Mouse (Mus musculus): ENCODE results near the gene Mphosph9. TPM values are rescaled to one million over a fixed set of nuclear protein-coding genes. Genes with fewer than 3 reads are reported as not detected.

The Mphosph9 gene
- 3.7 and 4.1 TPM in 2 replicates for polyA plus RNA-seq (2015; fragmentation: Nextera tagmentation; extraction: Ambion mirVana)

DNA sequence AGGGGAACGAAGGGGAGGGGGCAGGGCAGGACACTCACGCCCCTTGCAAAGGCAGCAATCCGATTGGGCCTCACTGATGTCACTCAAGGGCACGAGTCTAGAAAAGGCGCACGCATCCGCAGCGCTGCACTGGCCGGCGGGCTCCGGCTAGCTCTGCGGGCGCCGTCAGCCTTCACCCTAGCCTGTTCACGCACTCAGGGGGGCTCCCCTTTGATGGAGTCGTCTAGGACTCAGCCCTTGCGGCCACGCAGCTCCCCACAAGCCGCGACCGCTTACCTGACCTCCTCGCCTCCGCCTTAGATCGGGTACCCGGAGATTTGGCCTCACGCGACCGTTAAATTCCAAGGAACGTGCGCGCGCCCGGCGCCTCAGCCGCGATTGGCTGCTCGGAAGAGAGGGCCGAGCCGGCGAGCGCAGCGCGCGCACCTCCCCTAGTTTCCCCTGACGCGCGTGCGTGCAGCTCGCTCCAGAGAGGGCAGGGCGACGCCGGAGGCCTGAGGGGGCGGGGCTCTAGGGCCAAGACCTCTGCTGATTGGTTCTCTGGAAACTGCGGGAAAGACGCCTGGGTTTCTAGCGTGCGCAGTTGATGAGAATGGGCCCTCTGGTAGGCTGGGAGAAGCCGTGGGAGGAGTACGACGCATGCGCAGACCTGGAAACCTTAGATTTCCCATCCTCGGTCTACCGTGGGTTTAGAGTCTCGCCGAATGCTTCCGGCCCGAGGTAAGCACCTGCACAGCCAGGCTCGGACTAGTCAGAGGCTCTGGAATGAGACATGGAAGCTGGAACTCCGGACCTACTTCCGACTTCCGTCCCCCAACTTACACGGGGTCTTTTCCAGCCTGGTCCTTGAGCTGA is at the start of gene Mphosph9, which contains the start of gene 2810006K23Rik:
TSS of gene Mphosph9 (minus strand) at position 463 of the 855 bp plus-strand sequence.
TSS of gene 2810006K23Rik (plus strand) at position 580 of the 855 bp plus-strand sequence.

DNA sequence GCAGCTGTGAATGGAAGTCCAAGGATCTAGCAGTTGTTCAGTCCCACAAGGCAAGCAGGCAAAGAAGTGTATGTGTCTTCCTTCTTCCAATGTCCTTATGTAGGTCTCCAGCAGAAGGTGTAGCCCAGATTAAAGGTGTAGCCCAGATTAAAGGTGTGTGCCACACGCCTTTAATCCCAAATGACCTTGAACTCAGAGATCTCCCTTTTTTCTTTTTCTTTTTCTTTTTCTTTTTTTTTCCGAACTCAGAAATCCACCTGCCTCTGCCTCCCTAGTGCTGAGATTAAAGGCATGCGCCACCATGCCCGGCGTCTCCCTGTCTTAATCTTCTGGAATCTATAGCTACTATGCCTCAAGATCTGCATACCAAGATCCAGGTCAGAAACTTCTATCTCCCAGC is 35.2 kb upstream of the Mphosph9 start, which contains the start of gene Cdk2ap1:
TSS of gene Cdk2ap1 (minus strand) at position 101 of the 400 bp plus-strand sequence.

DNA sequence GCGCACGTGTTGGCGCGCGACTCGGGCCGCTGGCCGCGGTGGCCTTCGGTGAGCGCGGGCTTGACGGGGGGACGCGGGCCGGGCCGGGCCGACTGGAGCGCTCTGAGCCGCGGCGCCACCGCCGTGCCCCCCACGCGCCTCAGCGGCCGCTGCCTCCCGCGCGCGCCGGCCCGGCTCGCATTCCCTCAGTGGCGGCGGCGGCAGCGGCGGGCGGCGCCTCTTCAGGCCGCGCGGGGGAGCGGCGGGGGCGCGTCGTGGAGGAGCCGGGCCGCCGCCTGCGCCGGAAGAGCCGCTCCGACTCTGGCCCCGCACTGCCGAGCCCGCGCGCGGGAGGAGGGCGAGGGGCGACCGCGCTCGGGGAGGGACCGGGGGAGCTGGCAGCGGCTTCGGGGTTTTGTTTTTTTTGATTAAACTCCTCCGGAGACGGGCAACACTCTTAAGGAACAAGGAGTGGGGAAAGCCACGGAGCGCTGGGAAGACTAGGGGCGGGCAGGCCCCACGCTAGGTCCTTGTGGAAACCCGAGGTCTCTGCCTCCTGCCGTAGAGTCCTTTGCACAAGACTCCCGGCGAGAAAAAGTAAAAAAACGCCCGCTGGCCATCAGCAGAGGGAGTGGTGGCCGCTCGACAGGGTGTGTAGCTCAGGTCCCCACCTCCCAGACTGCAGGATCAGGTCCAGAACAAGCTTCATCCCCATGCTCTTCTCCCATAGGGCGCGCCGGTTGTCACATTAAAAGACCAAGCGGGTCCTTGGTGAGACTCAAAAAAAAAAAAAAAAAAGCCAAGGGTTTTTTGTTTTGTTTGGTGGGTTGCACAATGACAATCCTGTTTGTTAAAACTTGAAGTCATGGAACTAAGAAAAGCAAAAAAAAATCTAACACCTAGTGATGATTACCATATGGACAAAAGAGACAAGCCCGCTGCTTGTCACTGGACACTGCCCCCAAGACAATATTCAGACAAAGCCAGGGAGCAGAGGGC is 77.9 kb downstream of the Mphosph9 start, which contains the start of gene Pitpnm2:
TSS of gene Pitpnm2 (minus strand) at position 147 of the 978 bp plus-strand sequence.

Other genes starting within 250 kb of the Mphosph9 start
- gene Abcb9, start 232.2 kb downstream of the Mphosph9 start, polyA plus RNA-seq (2015; fragmentation: Nextera tagmentation; extraction: Ambion mirVana), result 1.5 and 1.6 TPM in 2 replicates
- gene Ogfod2, start 215.7 kb downstream of the Mphosph9 start, polyA plus RNA-seq (2015; fragmentation: Nextera tagmentation; extraction: Ambion mirVana), result 16.7 and 17.0 TPM in 2 replicates
- 75.0 and 80.1 TPM in 2 replicates for gene Arl6ip4, start 211.9 kb downstream of the Mphosph9 start, polyA plus RNA-seq (2015; fragmentation: Nextera tagmentation; extraction: Ambion mirVana)
- 1.8 and 2.0 TPM in 2 replicates for gene Pitpnm2, start 78.2 kb downstream of the Mphosph9 start, polyA plus RNA-seq (2015; fragmentation: Nextera tagmentation; extraction: Ambion mirVana)
- 6.4 and 6.6 TPM in 2 replicates for gene 2810006K23Rik, start 117 bp upstream of the Mphosph9 start, polyA plus RNA-seq (2015; fragmentation: Nextera tagmentation; extraction: Ambion mirVana)
- 18.8 and 27.6 TPM in 2 replicates for gene Cdk2ap1, start 35.1 kb upstream of the Mphosph9 start, polyA plus RNA-seq (2015; fragmentation: Nextera tagmentation; extraction: Ambion mirVana)
- gene Sbno1, start 98.0 kb upstream of the Mphosph9 start, polyA plus RNA-seq (2015; fragmentation: Nextera tagmentation; extraction: Ambion mirVana), result 40.8 and 50.9 TPM in 2 replicates
- 23.8 and 26.4 TPM in 2 replicates for gene Kmt5a, start 112.0 kb upstream of the Mphosph9 start, polyA plus RNA-seq (2015; fragmentation: Nextera tagmentation; extraction: Ambion mirVana)
- 14.3 and 19.0 TPM in 2 replicates for gene Rilpl2, start 150.4 kb upstream of the Mphosph9 start, polyA plus RNA-seq (2015; fragmentation: Nextera tagmentation; extraction: Ambion mirVana)
- gene Snrnp35, start 155.2 kb upstream of the Mphosph9 start, polyA plus RNA-seq (2015; fragmentation: Nextera tagmentation; extraction: Ambion mirVana), result 9.0 and 9.9 TPM in 2 replicates
- 14.7 and 15.9 TPM in 2 replicates for gene Rilpl1, start 203.4 kb upstream of the Mphosph9 start, polyA plus RNA-seq (2015; fragmentation: Nextera tagmentation; extraction: Ambion mirVana)
- gene Tmed2, start 212.7 kb upstream of the Mphosph9 start, polyA plus RNA-seq (2015; fragmentation: Nextera tagmentation; extraction: Ambion mirVana), result 466 and 537 TPM in 2 replicates
- gene Ddx55, start 224.9 kb upstream of the Mphosph9 start, polyA plus RNA-seq (2015; fragmentation: Nextera tagmentation; extraction: Ambion mirVana), result 5.7 TPM in 2 replicates

Data from urinary bladder, postnatal 0 days (tissue).